In the genomic region with DNA sequence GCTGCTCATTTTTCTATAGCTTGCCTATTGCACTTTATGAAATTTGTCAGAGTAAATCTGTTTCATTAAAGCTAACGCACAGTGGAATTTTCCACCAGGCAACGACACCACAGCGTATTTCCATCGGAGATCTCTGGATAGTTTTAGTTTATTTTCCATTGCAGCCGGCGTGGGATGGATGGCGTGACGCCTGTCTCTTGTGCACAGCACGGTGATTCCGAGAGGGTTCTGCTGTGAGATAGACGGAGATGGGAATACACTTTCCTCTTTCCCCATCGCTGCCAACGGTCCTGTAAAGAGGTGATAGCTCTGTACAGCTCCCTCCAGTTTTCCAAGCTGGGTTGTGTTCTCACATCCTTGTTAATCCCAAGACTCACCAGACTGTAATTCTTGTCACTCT, we compare ENCODE assay signal across 9 mouse cellular contexts.
"Had no signal": no experiment of that assay in that cellular context is flagged by ENCODE, and none has a peak within 500 bp of the region (broad histone marks: within the 10 kb centered on the region; RNA-seq: fewer than 3 reads in every experiment).

No protein-coding gene starts in this region.

- H3K27me3 ChIP-seq: kidney, embryonic 15.5 days; limb, embryonic 13.5 days; midbrain, embryonic 13.5 days; stomach, embryonic 15.5 days had no signal

- DNase-seq: kidney, postnatal 14 days; left cerebral cortex, postnatal 4 days; lung, adult 18-20 months had no signal

- H3K27ac ChIP-seq: kidney, embryonic 15.5 days; limb, embryonic 13.5 days; liver, embryonic 14.5 days; midbrain, embryonic 13.5 days; stomach, embryonic 15.5 days had no signal

- H3K4me3 ChIP-seq: kidney, embryonic 15.5 days; limb, embryonic 13.5 days; midbrain, embryonic 13.5 days; stomach, embryonic 15.5 days had no signal

- H3K4me2 ChIP-seq: kidney, embryonic 15.5 days; limb, embryonic 13.5 days; midbrain, embryonic 13.5 days; stomach, embryonic 15.5 days had no signal

- ATAC-seq: intestine, embryonic 16.5 days; midbrain, embryonic 13.5 days had no signal

- H3K9me3 ChIP-seq: kidney, embryonic 15.5 days; limb, embryonic 13.5 days; midbrain, embryonic 13.5 days; stomach, embryonic 15.5 days had no signal

- H3K9ac ChIP-seq: kidney, embryonic 15.5 days; limb, embryonic 13.5 days; liver, embryonic 14.5 days; midbrain, embryonic 13.5 days; stomach, embryonic 15.5 days had no signal

- H3K36me3 ChIP-seq: stomach, embryonic 15.5 days had no signal
